In genomic region chr3:109467288-109467687, GRCm38 (mm10) we compare ENCODE assay signal across 14 mouse cellular contexts.
DNase-seq lines count a peak whose midpoint lies in the region; ATAC-seq and TF ChIP-seq lines count a peak whose summit lies in the region.
"Had no signal": no experiment of that assay in that cellular context is flagged by ENCODE, and none has a peak within 500 bp of the region (broad histone marks: within the 10 kb centered on the region; RNA-seq: fewer than 3 reads in every experiment).

No protein-coding gene starts in this region.

- H3K36me3 ChIP-seq in forebrain, postnatal 0 days (ENCODE audit: insufficient read depth), result no peaks in the 10 kb centered on the region
- H3K36me3 ChIP-seq in forebrain, embryonic 12.5 days (replicated peaks), result no peaks in the 10 kb centered on the region
- H3K36me3 ChIP-seq in lung, postnatal 0 days (ENCODE audit: insufficient read depth, low read length), result no peaks in the 10 kb centered on the region
- no peaks in the 10 kb centered on the region for H3K36me3 ChIP-seq in kidney, adult 2 months (ENCODE audit: control insufficient read depth, insufficient read depth, low read length)
- H3K36me3 ChIP-seq in splenic B cell, adult 2 months (ENCODE audit: control insufficient read depth, insufficient read depth, low read length, poor library complexity, severe bottlenecking), result no peaks in the 10 kb centered on the region
- H3K36me3 ChIP-seq: limb, embryonic 13.5 days; stomach, embryonic 15.5 days had no signal

- no peak overlapping the region for H3K4me3 ChIP-seq in forebrain, postnatal 0 days (ENCODE audit: low read depth, low read length)
- H3K4me3 ChIP-seq in forebrain, embryonic 12.5 days (replicated peaks), result no peak overlapping the region
- no peak overlapping the region for H3K4me3 ChIP-seq in lung, postnatal 0 days (ENCODE audit: low read depth, low read length)
- H3K4me3 ChIP-seq in kidney, adult 2 months (ENCODE audit: insufficient read depth, low read depth, low read length), result no peak overlapping the region
- H3K4me3 ChIP-seq: erythroblast, embryonic 14.5 days; limb, embryonic 13.5 days; stomach, embryonic 15.5 days had no signal

- H3K4me2 ChIP-seq in forebrain, postnatal 0 days (ENCODE audit: low read depth), result no peak overlapping the region
- H3K4me2 ChIP-seq in forebrain, embryonic 12.5 days, result no peak overlapping the region
- no peak overlapping the region for H3K4me2 ChIP-seq in lung, postnatal 0 days (replicated peaks; ENCODE audit: low read depth, low read length)
- H3K4me2 ChIP-seq: limb, embryonic 13.5 days; stomach, embryonic 15.5 days had no signal

- H3K4me1 ChIP-seq in forebrain, postnatal 0 days (ENCODE audit: insufficient read depth), result no peaks in the 10 kb centered on the region
- H3K4me1 ChIP-seq in forebrain, embryonic 12.5 days, result no peaks in the 10 kb centered on the region
- H3K4me1 ChIP-seq in lung, postnatal 0 days (ENCODE audit: insufficient read depth, low read depth, low read length), result no peaks in the 10 kb centered on the region
- H3K4me1 ChIP-seq in kidney, adult 2 months (ENCODE audit: control insufficient read depth, insufficient read depth, low read length), result peaks cover 5% of the 10 kb centered on the region; the same call in 1 of the 2 replicates
- H3K4me1 ChIP-seq: stomach, embryonic 15.5 days had no signal

- no peak for ATAC-seq in forebrain, postnatal 0 days
- ATAC-seq in forebrain, embryonic 12.5 days (ENCODE audit: low FRiP score), result no peak
- ATAC-seq in lung, postnatal 0 days, result 0 out of 2 replicates have a peak, but pooled peaks have one; percentile 26

- H3K27ac ChIP-seq in forebrain, postnatal 0 days (ENCODE audit: low read depth, low read length), result no peak overlapping the region
- no peak overlapping the region for H3K27ac ChIP-seq in forebrain, embryonic 12.5 days
- no peak overlapping the region for H3K27ac ChIP-seq in lung, postnatal 0 days (ENCODE audit: low read length)
- no peak overlapping the region for H3K27ac ChIP-seq in kidney, adult 2 months (ENCODE audit: insufficient read depth, low read depth, low read length)
- H3K27ac ChIP-seq: limb, embryonic 13.5 days; stomach, embryonic 15.5 days had no signal

- peak; percentile 20; the same call in 1 of the 2 replicates for TF ChIP-seq CTCF in forebrain, postnatal 0 days (IDR thresholded peaks at IDR 0.05; ENCODE audit: low read depth)
- peak; percentile 54 for TF ChIP-seq CTCF in lung, postnatal 0 days (IDR thresholded peaks at IDR 0.05)
- 0 out of 2 replicates have a peak, but pooled peaks have one; percentile 7 for TF ChIP-seq CTCF in kidney, adult 2 months (conservative IDR thresholded peaks at IDR 0.05; ENCODE audit: insufficient read depth, insufficient read length, low read depth, low read length)

- H3K27me3 ChIP-seq in forebrain, postnatal 0 days (ENCODE audit: insufficient read depth, low read length), result no peaks in the 10 kb centered on the region
- no peaks in the 10 kb centered on the region for H3K27me3 ChIP-seq in forebrain, embryonic 12.5 days
- no peaks in the 10 kb centered on the region for H3K27me3 ChIP-seq in lung, postnatal 0 days (replicated peaks; ENCODE audit: insufficient read depth, low read length)
- H3K27me3 ChIP-seq in kidney, adult 2 months (replicated peaks; ENCODE audit: control insufficient read depth, insufficient read depth, low read length), result no peaks in the 10 kb centered on the region
- H3K27me3 ChIP-seq in splenic B cell, adult 2 months (ENCODE audit: control insufficient read depth, insufficient read depth, low read length, poor library complexity, severe bottlenecking), result no peaks in the 10 kb centered on the region
- H3K27me3 ChIP-seq: limb, embryonic 13.5 days; stomach, embryonic 15.5 days had no signal

- TF ChIP-seq POLR2A in kidney, adult 2 months (IDR thresholded peaks at IDR 0.05; ENCODE audit: low read depth, low read length), result no peak

- TF ChIP-seq EP300 in lung, postnatal 0 days (IDR thresholded peaks at IDR 0.05), result no peak

- WGBS in forebrain, postnatal 0 days, result 75% methylated on average over 4 of the region's 4 CpGs
- 75% methylated on average over 4 of the region's 4 CpGs for WGBS in forebrain, embryonic 12.5 days
- WGBS in lung, postnatal 0 days, result 57% methylated on average over 4 of the region's 4 CpGs
- WGBS in kidney, adult 2 months, result 27% methylated on average over 4 of the region's 4 CpGs

- DNase-seq in forebrain, postnatal 0 days, result no peak
- peak; percentile 42 for DNase-seq in lung, postnatal 0 days (ENCODE audit: low spot score)
- no peak for DNase-seq in lung, postnatal 4 days
- peak; percentile 71 for DNase-seq in kidney, adult 2 months
- peak; percentile 25 for DNase-seq in splenic B cell, adult 2 months (ENCODE audit: low read depth, low spot score)
- no peak for DNase-seq in thymus, postnatal 25 days
- DNase-seq in left cerebral cortex, adult 9 months (ENCODE audit: low spot score in 2 of 2), result no peak
- DNase-seq: B cell, adult 2 months; cerebellum, adult 9-11 months; gastrocnemius, postnatal 25 days had no signal

- no peaks in the 10 kb centered on the region for H3K9me3 ChIP-seq in forebrain, postnatal 0 days (ENCODE audit: low read length)
- H3K9me3 ChIP-seq in forebrain, embryonic 12.5 days, result no peaks in the 10 kb centered on the region
- H3K9me3 ChIP-seq in lung, postnatal 0 days (ENCODE audit: low read length), result no peaks in the 10 kb centered on the region
- H3K9me3 ChIP-seq: limb, embryonic 13.5 days; stomach, embryonic 15.5 days had no signal

- H3K9ac ChIP-seq in forebrain, postnatal 0 days, result no peak overlapping the region
- no peak overlapping the region for H3K9ac ChIP-seq in forebrain, embryonic 12.5 days
- no peak overlapping the region for H3K9ac ChIP-seq in lung, postnatal 0 days (replicated peaks; ENCODE audit: low read depth)
- H3K9ac ChIP-seq: limb, embryonic 13.5 days; stomach, embryonic 15.5 days had no signal

Comparison
In these comparisons a context has a peak if more than half of its experiments do, and no peak if none do; other contexts are left out.
1. DNase-seq: peak in lung, postnatal 0 days (single experiment), kidney, adult 2 months (single experiment) and splenic B cell, adult 2 months (single experiment); none in forebrain, postnatal 0 days (single experiment), lung, postnatal 4 days (0 of 2), thymus, postnatal 25 days (single experiment) and left cerebral cortex, adult 9 months (0 of 2).
2. Peak in every context shown above with its lines, with median percentiles within 50 percentile points of each other: CTCF ChIP-seq.